Mouse (Mus musculus): ENCODE data around the gene Aldh1a2.

DNA sequence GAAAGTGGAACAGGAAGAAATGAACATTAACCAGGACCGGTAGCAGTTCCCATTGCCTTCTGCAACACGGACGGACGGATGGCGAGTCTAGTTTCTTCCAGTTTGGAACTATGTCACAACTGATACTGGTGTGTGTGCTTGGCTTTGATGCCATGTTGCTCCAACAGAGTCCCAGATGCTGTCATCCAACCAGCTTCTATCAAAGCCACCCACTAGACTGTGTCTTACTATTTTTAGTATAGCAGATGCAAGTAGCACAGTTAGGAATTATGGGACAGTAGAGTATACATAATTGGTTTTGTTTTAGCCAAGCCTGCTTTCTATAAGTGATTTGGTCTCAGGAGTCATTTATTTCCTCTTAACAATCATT, 26.8 kb downstream of the Aldh1a2 start:
- TF ChIP-seq POLR2A (IDR thresholded peaks at IDR 0.05; ENCODE audit: insufficient read length, low read depth): no peak
- no peak for TF ChIP-seq TCF3 (IDR thresholded peaks at IDR 0.05; ENCODE audit: insufficient read length, low read depth)
- TF ChIP-seq TCF12 (IDR thresholded peaks at IDR 0.05; ENCODE audit: insufficient read depth, poor library complexity, severe bottlenecking): no peak
- TF ChIP-seq POLR2AphosphoS2 (IDR thresholded peaks at IDR 0.05; ENCODE audit: insufficient read length, low read depth): no peak
- no peak for TF ChIP-seq E2F4 (IDR thresholded peaks at IDR 0.05; ENCODE audit: insufficient read depth)
- TF ChIP-seq USF1 (IDR thresholded peaks at IDR 0.05; ENCODE audit: low read depth): no peak
